Mouse (Mus musculus): ENCODE results near the gene Pde8a.

Pde8a gene

DNA sequence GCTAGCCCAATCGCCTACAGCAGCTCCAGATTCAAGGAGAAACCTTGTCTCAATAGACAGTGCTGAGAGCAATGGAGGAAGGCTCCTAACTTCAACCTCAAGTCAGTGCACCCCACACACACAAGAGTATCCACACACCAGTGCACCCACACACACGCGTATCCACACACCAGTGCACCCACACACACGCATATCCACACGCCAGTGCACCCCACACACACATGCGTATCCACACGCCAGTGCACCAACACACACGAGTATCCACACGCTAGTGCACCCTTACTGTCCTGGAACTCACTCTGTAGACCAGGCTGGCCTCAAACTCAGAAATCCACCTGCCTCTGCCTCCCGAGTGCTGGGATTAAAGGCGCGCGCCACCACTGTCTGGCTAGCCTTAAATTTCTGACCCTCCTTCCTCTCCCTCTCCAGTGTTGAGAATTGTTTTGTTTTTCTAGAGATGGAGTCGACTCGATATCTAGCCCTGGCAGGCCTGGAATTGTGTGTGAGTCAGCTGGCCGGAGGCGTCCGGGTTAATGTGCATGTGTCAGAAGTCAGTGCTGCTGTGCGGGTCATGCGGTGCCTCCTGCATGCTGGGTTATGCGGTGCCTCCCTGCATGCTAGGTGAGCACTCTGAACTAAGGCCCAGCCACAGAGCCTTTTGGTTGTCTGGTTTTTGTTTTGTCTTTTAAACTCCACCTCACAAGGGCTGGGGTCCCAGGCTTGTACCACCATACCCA lies 124.6 kb downstream of the Pde8a start:
- no peak for DNase-seq (ENCODE audit: low spot score)

DNA sequence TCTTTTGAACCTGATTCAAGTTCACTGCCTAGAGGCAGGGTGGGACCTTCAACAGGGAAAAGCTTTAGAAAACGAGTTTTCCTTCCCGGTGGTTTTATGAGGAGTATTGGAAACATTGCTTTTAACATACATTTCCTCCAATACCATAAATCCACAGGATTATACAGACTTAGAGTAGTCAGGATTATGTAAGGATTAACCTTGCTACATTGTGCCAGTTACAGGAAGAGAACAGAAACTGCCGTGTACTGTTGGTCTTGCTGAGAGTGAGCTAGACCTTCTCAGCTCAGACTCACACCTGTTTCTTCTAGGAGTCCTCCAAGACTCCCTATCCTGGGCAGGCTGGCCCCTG lies 125.1 kb downstream of the Pde8a start:
- DNase-seq (ENCODE audit: low spot score): no peak

DNA sequence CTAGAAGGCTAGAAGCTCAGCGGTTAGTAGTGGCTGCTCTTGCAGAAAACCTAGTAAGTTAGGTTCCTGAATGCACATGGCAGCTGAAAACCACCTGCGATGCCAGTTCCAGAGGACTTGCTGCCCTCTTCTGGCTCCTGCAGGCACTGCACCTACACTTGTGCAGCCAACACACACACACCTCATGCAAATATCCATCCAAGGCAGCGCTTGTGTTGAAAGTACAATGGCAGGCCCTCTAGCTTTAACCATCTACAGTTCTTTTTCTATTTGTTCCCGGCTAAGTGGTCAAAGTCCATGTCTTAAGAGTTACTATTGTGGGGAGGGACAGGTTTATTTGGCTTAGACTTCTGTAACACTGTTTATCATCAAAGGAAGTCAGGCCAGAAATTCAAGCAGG lies 126.4 kb downstream of the Pde8a start:
- no peak for DNase-seq (ENCODE audit: low spot score)

DNA sequence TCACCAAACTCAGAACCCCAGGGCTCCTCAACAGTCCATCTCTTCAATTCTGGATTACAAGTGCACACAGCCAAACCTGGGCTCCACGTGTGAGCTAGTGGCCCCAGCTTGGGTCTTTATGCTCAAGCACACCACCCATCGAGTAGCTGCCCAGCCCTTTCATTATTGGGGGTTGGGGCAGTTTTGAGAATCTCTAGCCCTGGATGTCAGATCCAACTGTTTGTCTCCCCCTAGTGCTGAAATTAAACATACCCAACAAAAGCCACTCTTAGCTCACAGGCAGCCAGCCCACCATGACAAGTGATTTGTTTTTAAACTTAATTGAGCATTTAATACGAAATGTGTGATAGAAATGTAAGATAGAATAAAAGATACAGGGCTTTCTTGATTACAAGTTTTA lies 128.2 kb downstream of the Pde8a start:
- DNase-seq (ENCODE audit: low spot score): no peak

DNA sequence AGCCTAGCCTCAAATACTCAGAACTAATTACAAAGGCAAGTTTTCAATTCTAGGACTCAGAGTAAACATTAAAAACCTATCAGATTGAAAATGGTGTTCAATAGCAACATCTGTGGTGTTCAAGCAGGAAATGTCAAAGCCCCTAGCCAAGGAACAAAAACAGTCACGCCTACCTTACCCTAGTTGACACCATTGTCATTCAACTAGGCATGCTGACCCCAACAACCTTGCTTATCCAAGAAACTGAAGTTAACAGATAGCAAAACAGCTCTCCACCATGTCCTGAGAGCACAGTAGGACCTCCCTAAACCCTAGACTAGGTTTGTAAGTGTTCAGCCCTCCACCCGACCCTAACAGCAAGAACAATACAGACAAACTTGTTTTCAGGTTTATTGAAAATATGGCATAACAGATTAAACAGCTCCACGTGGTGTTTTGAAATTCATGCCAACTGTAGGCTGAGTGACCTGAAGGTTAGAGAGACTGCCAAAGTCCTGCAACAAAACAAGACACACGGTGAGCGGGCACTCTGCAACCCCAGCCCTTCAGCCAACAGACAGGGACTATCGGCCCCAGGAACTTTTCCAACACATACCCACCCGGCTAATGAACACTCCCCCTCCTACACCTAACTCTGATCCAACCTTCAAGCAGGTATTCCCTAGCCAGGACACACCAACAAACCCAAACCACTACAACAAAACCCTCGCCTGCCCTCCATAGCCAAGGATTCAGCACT lies 129.1 kb downstream of the Pde8a start:
- no peak for DNase-seq (ENCODE audit: low spot score)

DNA sequence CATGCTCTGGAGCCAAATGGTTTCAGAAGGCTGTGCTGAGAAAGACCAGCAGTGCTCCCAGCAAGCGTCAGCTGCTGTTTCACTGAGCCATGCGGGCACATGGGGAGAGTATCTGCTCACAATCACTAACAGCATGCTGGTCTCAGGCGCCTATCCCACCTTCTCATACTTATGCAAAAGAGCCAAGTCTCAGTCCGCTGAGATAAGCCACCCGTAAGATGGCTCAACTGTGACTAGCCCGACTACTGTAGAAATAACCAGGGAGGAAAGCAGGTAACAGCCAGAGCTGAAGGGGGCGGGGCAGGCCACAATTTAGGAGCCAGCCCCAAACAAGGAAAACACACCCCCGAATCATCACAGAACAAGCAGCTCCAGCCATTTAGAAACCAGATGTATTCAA lies 129.9 kb downstream of the Pde8a start:
- no peak for DNase-seq (ENCODE audit: low spot score)

DNA sequence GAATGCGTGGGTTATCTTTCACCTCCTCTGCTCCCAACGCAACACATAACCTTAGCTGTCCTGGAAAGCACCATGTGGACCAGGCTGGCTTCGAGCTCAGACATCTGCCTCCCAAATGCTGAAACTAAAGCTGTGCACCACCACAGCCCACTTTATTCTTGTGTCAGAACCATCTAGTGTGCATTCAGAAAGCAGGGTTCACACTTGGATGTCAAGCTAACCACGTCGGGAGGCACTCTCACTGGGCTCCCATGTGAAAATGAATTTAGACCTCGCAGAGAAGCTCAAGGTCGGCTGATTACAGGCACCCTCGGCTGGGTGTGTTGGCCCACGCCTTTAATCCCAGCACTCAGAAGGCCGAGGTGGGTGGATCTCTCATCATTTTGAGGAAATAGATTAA lies 130.4 kb downstream of the Pde8a start:
- DNase-seq (ENCODE audit: low spot score): no peak

- DNase-seq (ENCODE audit: low spot score): peak; percentile 94
Observed at GRCm38 (mm10) chr7:81344544-81345446, 131.4 kb downstream of the Pde8a start, which contains the start of gene Rps17. Gene Rps17, minus strand, starts transcription at chr7:81345254.

GRCm38 (mm10) chr7:81345447-81346170 lies 132.2 kb downstream of the Pde8a start:
- DNase-seq (ENCODE audit: low spot score): no peak

GRCm38 (mm10) chr7:81348206-81348605 lies 134.8 kb downstream of the Pde8a start:
- DNase-seq (ENCODE audit: low spot score): no peak

- DNase-seq (ENCODE audit: low spot score): no peak
Observed at GRCm38 (mm10) chr7:81351826-81352225, 138.4 kb downstream of the Pde8a start.

- DNase-seq (ENCODE audit: low spot score): no peak
Observed at GRCm38 (mm10) chr7:81355746-81356145, 142.3 kb downstream of the Pde8a start.

DNA sequence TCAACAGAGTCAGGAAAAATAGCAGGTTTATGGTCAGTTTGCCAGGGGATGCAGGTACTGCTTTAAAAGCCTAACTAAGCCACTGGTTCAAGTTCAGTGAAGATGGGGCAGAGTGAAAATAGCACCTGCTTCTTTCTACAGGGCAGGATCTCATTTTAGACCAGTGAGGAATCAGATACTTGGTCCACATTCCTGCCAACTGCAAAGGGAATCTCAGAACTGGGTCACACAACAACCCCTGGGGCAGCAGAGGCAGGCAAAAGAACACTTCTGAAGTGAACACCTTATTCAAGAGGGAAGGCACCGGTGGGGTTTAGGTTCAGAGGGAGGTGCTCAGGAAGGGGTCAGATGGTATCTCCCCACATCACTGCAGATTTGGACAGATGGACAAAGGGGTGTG lies 143.0 kb downstream of the Pde8a start:
- no peak for DNase-seq (ENCODE audit: low spot score)

DNA sequence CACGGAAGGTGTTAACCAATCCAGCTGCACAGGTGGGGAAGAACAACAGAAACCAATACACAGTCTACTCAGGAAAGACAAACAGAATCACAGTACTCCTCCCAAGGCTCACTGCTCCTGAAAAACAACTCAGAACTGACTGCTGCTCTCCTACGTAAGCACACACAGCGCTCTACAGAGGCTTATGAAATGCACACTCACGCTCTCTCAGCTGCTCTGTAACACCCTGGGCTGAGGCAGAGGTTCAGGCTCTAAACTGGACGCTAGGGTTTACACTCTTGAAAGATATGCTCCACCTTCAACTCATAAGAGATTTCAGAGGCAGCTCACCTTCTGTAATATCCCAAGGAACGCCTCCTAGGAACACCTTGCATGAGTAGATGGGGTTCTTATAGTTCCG lies 143.6 kb downstream of the Pde8a start:
- no peak for DNase-seq (ENCODE audit: low spot score)

- no peak for DNase-seq (ENCODE audit: low spot score)
Observed at GRCm38 (mm10) chr7:81367946-81368345, 154.6 kb downstream of the Pde8a start.

DNA sequence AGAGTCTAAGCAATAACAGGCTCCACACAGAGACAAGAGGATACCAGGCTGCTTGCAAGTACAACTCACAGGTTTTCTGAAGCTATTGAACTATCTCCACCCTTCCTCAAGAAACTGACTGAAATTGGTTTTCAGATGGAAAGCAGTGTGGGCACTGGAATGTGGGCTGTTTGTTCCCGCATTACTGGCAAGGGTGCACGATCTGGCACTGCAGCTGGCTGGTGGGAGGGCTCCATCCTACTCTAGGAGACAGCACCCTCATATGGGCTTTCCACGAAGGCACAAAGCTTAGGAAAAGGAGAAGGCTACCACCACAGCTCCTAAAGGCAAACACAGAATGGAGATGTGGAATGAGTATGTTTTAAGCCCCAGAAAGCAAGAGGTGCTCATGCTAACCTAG lies 156.3 kb downstream of the Pde8a start:
- DNase-seq (ENCODE audit: low spot score): no peak

- no peak for DNase-seq (ENCODE audit: low spot score)
Observed at GRCm38 (mm10) chr7:81371811-81372210, 158.4 kb downstream of the Pde8a start.

DNA sequence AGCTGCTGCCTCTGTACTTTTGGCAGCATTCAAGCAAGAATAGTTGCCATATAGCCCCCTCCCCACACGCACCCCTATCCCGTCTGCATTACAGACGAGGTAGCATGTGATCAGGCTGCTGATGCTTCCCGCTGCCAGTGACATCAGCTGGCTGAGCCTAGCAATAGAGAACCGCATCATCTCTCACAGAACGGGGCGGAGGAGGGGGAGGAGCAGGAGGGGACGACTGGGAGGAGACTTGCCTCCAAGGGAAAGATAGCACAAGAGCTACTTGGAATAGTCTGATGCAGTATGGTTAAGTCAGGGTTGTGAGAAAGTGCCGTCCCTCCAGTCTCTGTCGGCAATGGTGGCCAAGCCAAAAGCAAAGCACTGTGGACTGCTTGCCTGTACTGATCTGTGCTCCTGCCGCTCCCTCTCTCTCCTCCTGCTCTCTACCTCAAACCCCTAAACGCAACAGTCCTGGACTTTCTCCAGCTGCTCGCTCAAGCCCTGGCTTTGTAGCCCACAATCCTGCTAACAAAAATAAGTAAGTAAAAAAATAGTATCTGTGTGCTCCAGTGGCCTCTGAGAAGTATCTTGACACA lies 159.0 kb downstream of the Pde8a start:
- DNase-seq (ENCODE audit: low spot score): no peak

GRCm38 (mm10) chr7:81379363-81379762 lies 166.0 kb downstream of the Pde8a start:
- DNase-seq (ENCODE audit: low spot score): no peak

All from testis, postnatal 14 days (tissue).